Mouse (Mus musculus) Muller cell, postnatal 12 days (primary cell): ENCODE measurements around the gene Ankk1.

ENCODE experiments used
- DNase-seq: peaks from one replicate; pipeline ENCODE4 v3.0.0-alpha.2; 2015; ENCODE audit errors: inconsistent ontology term

Ankk1 gene

DNA sequence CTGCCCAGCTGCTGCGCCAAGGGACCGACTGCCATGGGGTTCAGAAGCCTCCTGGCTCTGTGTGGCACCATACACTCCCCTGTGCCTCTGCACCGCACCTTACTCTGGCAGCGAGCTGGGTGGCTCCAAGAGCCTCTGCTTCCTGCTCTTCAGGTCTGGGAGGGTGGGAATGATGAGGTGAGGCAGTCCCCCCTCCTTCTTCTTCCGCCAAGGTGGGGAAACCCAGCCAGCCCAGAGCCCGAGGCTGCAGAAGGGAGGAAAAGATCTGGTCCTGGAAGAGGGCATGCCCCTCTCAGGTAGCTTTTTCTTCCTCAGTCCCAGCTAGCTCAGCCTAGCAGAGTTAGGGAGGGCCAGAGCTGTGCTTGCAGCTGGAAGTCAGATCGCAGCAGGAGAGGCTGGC is at the start of gene Ankk1:
Gene Ankk1 (minus strand): TSS at position 101 of the 400 bp plus-strand sequence.
- no peak for DNase-seq

DNA sequence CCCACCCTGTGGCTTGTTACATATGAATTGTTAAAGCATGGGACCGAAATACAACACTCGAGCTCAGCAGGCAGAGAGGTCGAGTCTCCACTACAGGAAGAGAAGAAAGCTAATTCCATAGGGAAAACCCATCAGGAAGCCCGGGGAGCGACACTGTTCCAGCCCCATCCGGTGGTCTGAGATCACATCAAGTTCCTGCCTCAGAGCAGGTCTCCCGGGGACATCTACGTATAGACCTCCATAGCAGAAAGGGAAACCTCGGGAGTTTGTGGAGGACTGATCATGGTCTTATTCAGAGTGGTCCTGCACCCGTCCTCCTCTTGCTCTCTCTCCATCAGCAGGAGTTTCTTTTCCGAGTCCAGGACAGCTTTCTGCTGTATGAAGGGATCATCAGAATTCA is 45.3 kb upstream of the Ankk1 start:
- DNase-seq = no peak

DNA sequence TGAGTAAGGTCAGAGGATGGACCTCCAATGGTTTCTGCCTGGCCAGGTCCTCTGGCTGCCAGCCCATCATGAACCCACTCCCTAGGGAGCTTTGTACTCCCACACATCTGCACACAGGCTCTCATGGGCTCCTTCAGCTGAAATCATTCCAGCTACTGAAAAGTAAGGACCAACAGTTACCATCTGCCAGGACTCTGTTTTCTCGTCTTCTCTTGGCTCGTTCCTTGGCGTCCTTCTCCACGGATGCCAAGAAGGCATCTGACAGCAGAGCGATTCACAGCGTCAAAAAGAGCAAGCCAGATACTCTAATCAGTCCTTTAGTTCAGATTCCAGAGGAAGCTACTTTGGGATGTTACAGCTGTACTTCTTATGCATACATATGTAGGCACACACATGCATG is 44.1 kb upstream of the Ankk1 start:
- DNase-seq = peak; percentile 43

DNA sequence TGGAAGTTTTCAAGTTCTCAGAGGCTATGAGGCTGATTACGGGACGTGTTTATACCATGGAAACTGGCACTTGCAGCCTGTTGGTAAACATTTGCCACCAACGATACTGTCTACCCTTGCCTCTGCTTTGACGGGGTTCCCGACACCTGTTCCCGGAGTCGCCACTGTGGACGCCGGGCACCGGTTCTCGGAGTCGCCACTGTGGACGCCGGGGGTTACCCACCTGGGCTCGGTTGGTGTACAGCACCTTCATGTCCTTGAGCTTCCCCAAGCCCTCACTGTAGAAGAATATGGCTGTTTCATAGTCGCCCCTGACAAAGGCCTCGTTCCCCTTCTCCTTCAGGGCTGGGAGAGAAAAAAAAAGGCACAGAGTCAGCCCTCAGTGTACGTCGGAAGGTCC is 43.2 kb upstream of the Ankk1 start:
- no peak for DNase-seq

DNA sequence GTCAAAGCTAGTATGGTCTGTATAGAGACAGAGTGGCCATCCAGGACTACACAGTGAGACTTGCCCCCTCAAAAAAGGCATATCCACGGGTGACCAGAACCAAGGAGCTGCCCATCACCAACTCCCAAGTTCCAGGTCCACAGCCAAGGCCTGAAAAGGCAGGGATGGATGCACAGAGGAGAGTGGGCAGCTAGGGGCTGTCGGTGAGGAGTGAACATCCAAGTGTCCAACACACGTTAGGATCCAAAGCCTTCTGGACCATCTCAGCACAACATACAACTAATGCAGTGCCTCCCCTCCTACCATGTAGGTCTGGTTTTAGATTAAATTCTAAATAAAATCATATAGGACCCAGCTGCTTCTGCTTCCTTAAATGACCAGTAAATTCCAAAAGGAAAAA is 29.3 kb upstream of the Ankk1 start:
- DNase-seq = no peak

DNA sequence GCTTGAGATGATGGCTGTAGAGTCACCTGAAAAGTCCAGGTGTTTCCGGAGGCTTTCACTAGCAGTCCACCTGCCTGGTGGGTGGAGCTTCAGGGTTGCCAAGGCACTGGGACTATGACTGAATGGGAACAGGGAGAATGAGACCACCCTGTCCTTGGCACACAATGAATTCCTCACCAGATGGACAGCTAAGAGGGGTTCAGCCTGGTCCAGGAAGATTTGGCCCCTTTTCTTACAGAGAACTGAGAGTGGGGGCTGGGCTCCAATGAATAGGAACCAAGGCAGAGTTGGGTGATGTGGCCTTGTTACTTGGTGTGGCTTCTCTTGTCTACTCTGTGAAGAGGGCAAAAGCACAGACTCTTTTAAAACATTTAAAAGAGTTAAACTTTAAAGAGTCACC is 25.6 kb upstream of the Ankk1 start:
- DNase-seq = no peak

DNA sequence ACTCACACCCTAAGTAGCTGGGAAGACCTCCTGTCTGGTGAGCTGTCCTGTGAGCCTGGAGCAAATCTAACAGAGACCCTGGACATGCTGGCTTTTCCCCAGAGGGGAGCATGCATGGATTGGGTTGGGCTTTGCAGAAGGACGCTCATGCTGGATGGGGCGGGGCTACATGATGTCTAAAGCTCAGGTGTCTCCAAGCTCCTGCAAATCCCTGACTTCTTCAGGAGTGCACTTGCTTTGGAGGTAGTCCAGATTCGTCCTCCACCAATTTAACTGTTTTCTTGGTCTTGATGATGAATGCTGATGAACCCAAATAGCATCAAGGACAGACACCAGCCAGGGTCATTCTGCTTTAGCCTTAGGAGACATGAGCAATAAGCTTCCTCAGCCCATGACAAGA is 23.7 kb upstream of the Ankk1 start:
- DNase-seq = no peak

DNA sequence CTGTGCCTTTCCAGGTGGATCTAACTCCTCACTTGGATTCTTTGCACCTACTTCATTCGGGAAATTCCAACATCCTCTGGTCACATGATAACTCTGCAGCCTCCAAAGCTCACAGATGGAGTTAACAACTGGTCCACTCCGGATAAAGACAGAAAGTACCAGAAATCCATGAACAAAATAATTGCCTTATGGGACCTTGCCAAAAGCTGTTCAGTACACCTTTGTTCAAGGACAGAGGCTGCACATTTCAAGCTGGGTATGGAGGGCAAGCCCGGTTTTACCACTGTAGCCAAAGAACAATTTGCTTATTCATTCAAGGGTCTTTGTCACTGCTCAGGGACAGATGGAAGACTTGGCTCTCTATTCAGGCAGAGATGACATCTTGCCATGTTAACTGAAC is 15.8 kb upstream of the Ankk1 start:
- DNase-seq = peak; percentile 53

DNA sequence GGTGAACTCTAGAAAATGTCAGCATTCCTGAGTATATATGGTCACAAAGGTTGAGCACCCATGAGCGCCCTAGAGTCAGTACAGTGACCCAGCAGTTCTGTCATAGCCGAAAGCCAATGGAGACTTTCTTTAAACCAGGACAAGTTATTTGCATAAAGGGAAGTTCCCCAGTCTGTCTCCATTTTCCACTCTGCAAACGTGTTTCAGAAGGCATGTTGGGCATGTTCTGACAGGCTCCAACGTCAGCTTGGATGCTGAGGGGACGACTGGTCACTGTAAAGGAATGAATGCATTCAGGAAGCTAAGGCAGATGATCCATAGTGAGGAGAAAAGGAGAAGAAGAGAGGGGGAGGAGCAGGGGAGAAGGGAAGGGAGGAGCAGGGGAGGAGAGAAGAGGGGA is 657 bp upstream of the Ankk1 start:
- no peak for DNase-seq

DNA sequence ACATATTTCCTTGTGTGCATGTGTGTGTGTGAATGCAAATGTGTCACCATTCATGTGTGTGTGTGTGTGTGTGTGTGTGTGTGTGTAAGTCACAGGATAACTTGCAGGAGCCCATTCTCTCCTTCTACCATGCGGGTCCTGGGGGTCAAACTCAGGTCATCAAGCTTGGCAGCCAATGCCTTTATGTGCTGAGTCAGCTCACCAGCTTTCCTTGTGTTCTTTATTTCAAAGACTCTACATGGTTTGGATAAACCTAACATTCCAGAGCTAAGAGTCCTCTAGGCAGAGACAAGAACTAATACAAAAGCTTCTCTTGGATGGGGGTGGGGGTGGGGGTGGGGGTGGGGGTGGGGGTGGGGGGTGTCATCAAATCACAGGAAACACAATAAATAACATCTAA is 1.2 kb downstream of the Ankk1 start:
- DNase-seq = no peak

DNA sequence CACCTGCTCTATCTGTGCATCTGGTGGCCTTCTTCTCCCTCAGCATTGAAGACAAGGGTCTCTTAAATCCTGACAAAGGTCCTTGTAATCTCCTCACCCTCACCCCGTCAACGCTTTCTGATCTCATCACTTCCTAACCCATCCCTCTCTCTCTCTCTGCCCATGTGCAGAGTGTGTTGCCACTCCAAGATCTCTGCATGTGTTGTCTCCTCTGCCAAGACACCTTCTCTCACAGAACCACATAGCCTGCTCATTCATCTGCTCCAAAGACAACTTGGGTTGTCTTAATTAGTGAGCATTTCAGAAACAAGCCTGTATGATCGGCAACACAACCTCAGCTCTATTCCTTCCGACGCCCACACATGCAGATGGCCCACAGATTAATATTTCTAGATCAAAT is 3.0 kb downstream of the Ankk1 start:
- no peak for DNase-seq

DNA sequence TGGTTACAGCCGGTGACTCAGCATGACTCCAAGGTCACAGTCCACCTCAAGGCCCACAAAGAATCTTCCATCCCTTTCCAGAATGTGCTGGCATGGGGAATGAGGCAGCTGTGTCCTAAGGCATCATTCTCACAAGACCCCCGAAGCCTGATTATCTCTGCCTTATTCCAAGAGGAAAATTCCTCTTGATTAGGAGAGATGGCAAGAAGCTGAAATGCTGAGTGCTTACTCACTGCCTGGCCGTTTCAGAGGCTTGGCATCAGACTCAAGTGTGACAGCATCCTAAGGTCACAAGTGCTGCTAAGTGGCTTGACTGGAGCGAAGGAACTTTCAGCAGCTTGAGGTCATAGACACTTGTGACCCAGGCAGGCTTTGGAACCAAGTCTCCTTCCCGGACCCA is 16.2 kb downstream of the Ankk1 start:
- DNase-seq = peak; percentile 64

DNA sequence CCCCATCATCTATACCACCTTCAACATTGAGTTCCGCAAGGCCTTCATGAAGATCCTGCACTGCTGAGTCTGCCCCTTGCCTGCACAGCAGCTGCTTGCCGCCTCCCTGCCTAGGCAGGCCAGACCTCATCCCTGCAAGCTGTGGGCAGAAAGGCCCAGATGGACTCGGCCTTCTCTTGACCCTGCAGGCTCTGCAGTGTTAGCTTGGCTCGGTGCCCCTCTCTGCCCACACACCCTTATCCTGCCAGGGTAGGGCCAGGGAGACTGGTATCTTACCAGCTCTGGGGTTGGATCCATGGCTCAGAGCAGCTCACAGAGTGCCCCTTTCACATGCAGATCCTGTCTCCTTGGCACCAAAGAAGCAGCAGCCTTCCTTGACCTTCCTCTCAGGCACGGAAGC is 19.8 kb downstream of the Ankk1 start:
- peak; percentile 17 for DNase-seq

DNA sequence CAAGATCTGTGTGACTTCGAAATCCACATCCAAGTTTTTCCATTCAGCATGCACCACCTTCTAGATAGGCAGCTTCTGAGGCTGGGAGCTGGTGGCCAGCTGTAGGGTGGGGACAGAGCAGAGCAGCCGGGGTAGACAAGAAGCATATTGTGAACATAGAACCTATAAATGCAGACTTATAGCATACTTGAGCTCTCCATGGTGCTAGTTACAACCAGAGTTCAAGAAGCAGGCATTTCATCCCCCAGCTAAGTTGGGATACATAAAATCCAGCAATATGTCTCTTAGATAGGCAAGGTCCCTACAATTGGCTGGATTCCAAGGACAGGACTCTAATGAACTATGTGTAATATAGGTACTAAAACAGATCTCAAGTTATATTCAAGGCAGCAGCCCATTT is 23.1 kb downstream of the Ankk1 start:
- DNase-seq = no peak

DNA sequence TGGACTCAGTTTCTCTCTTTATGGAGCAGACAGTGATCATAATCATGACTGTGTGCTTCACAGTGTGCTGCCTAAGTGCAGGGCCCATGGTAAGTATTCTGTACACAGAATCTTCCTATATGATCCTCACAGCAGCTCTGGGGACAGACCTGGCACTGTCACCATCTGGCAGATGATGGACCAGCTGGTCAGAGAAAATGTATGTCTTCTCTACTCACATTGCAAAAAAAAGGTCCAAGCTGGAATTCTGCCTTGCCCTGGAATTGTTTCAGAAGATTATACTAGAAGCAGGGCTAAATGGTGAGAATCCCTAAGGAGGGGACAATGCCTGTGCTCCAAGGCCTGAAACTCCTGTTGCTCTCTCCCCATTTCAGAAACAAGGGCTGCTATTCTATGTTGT is 30.8 kb downstream of the Ankk1 start:
- DNase-seq = no peak

DNA sequence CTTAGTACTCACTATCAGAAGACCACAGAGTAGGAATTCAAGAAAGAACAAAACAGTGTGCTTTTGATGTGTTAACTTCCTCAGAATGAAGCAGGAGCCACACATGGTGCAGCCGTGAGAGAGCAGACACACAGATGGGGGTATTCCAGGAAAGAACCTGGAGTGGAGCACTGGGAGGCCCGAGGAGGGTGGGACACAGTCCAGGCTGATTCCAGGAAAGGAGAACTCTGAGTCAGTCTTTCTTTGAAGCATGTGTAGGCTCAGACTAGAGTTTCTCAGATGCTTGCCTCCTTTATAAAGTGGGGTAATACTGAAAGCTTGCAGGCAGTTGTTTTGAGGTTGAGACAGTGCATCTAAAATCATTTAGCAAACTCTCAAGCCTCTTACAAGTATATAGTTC is 34.6 kb downstream of the Ankk1 start:
- DNase-seq = no peak

DNA sequence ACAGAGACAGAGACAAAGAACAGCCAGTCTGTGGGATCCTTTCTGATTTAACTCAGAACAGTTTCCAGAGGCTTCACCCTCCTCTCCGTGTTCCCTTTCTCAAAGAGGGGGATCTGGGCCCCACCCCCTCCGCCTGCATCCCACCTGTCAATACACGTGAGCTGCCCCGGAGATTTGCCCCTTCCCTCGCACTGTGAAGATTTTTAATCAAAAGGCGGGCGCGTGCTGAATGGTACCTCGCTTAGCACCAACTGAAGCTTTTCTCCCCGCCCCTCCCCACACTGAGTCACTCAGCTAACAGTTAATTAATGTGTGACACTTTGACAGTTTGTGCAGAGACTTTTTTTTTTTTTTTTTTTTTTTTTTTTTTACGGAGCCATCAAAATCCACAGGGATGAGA is 40.7 kb downstream of the Ankk1 start:
- DNase-seq = peak; percentile 32

DNA sequence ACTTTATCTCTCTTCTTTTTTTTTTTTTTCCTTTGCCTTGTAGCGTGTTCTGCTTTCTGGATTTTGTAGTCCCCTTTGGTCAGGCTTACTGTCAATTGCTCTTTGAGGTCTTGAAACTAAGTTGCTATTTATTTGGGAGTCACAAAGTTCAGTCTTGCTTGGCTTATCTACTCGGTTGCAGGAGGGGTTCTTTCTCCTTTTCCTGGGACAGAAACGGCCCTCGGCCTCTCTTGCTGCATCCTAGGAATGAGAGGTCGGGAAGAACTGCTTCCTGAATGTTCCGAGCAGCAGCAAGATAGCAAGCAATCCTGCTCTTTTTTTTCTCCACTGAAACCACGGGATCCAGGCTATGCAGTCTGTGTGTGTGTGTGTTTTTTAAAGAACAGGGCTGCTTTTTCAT is 41.5 kb downstream of the Ankk1 start:
- DNase-seq = no peak

DNA sequence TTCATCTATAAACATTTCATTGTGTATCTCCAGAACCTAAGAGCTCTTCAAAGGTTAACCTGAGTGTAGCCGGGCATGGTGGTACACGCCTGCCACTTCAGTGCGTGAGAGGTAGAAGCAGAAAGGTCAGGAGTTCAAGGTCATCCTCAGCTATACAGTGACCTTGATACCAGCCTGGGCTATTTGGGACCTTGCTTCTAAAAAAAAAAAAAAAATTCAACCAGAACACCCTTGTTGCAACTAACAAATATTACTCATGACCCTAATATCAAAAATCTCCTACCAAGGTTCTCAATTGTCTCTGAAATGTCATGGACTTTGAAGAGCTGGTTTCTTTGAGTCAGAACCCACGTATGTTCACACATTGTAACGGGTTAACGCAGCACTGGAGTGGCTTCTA is 42.0 kb downstream of the Ankk1 start:
- no peak for DNase-seq

DNA sequence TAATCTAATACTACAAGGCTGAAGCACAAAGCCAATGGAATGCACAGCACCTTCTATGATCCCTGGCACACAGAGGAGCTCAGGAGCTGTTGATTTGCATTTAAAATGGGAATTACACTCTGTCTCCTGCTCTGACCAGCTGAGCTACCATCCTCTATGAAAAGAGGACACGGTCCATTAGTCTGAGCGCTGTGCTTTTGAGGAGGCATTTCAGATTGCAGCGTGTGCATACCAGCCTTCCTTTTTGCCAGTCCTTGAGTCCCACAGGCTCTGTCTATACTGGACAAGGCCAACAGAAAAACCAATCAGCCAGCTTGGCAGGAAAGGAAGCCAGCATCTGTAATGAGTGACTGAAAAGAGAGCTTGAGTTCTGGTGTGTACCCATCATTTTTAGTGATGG is 42.8 kb downstream of the Ankk1 start:
- no peak for DNase-seq

DNA sequence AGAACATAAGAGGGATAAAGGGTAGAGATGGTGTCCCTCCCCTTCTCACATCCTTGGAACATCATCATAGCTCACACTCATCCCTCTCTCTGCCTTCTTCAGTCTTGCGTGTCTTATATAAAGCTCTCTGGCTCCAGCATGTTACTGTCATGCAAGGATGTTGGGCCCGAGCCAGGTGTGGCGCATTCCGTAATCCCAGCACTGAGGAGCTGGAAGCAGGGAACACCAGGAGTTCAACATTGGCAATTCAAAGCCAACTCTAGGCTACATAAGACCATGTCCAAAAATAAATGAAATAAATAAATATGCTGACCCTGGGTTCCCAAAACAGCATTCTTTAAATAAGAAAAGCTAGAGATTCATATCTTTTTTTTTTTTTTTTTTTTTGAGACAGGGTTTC is 46.9 kb downstream of the Ankk1 start:
- no peak for DNase-seq

DNA sequence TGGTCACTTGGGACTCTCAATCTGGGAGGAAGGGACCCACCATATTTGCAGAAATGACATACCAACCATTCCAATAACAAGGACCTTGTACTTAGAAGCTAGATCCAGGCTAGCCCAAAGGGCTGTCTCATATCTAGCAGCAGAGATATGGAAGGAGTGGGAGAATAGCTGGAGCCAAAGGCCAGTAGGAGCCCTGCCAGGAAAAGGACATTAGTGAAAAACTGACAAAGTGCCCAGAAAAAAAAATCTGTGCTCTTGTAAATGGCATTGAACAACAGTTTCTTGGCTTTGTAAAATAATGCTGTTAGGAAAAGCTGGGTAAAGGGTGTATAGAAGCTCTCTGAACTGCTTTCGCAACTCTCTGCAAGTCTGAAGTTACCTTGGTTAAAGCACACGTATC is 52.9 kb downstream of the Ankk1 start:
- no peak for DNase-seq

DNA sequence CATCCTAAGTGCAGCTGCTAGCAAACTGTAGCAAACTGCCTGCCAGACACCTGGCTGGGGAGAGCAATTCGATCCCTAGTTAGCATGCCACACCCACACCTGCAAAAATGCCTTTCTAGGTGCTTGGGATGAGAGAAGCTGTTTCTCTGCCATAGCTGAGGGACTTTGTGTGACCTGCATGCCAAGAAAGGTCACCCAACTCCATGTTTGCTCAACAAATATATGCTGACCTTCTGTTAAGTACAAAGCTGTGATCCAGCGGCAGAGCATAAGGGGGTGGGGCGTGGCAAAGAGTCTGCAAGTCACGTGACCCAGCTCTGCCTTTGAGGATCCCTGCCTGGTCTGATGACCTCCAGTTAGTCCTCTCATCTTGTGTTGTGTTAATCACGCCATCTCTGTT is 61.1 kb downstream of the Ankk1 start:
- no peak for DNase-seq
